Mouse (Mus musculus): ENCODE results near the gene Rab31.

DNA sequence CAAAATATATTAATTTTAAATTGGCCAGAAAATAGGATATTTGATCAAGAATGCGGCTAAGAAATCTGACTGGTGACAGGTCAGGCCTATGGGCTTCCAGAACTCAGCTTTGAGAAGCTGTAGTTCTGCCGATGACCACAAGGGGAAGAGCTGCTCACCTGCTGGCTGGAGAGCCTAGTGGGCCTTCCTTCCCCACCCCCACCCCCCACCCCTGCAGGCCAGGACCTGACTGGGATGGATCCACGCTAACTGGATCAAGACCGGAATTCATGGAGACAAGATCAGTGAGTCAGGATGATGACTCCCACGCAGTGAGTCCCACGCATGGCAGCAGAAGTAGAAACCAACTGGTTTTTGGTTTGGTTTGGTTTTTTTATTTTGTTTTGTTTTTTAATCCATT is 46.3 kb downstream of the Rab31 start:
- TF ChIP-seq CTCF (conservative IDR thresholded peaks at IDR 0.05 in 1 of 2, IDR thresholded peaks at IDR 0.05 in 1 of 2; ENCODE audit: low read depth in 2 of 2, low read length in 2 of 2), result peak; percentile 33 to 60; a peak in 3 of 4 replicates
- TF ChIP-seq TCF12 (IDR thresholded peaks at IDR 0.05; ENCODE audit: low read depth, low read length), result no peak
- TF ChIP-seq CHD1 (IDR thresholded peaks at IDR 0.05; ENCODE audit: low read depth, low read length), result no peak
- no peak for TF ChIP-seq POLR2A (IDR thresholded peaks at IDR 0.05; ENCODE audit: low read depth, low read length)
- no peak for TF ChIP-seq NRF1 (IDR thresholded peaks at IDR 0.05; ENCODE audit: low read depth, low read length)
- TF ChIP-seq KAT2A (IDR thresholded peaks at IDR 0.05; ENCODE audit: insufficient replicate concordance, low read length), result no peak
- TF ChIP-seq E2F4 (IDR thresholded peaks at IDR 0.05; ENCODE audit: insufficient replicate concordance, low read depth, low read length), result no peak
- no peak for TF ChIP-seq MAX (IDR thresholded peaks at IDR 0.05; ENCODE audit: low read length)
- no peak for TF ChIP-seq ZNF384 (IDR thresholded peaks at IDR 0.05; ENCODE audit: low read depth, low read length)
- TF ChIP-seq BHLHE40 (IDR thresholded peaks at IDR 0.05; ENCODE audit: low read depth, low read length), result no peak
- TF ChIP-seq JUN (IDR thresholded peaks at IDR 0.05; ENCODE audit: insufficient read depth, low read depth, low read length), result no peak

Measured in CH12.LX (cell line).